Mouse (Mus musculus) embryonic fibroblast, embryonic 13.5 days (primary cell): ENCODE data around the gene Rbm28. TPM values are rescaled to one million over a fixed set of nuclear protein-coding genes. Genes with fewer than 3 reads are reported as not detected.

Source experiments
- H3K27ac ChIP-seq: 2 replicates; pipeline ENCODE4 v1.5.1; 2012; ENCODE audit warnings: low read length, control low read depth, inconsistent platforms; ENCODE audit not compliant: insufficient read depth
- H3K4me1 ChIP-seq: 2 replicates; pipeline ENCODE4 v1.6.1; 2011; ENCODE audit warnings: low read length; ENCODE audit not compliant: control insufficient read depth, insufficient read depth
- H3K4me3 ChIP-seq: 2 replicates; pipeline ENCODE4 v1.5.1; 2011; ENCODE audit warnings: mild to moderate bottlenecking, control low read depth, low read length; ENCODE audit not compliant: insufficient read depth
- CTCF ChIP-seq: IDR thresholded peaks from 2 replicates; pipeline ENCODE4 v1.5.1; 2011; ENCODE audit warnings: mild to moderate bottlenecking, control low read depth, low read length, moderate library complexity, borderline replicate concordance; ENCODE audit not compliant: insufficient read depth
- POLR2A ChIP-seq: IDR thresholded peaks from 2 replicates; pipeline ENCODE4 v1.6.1; 2011; ENCODE audit warnings: low read depth, mild to moderate bottlenecking, control low read depth, low read length, moderate library complexity
- polyA plus RNA-seq: library from polyadenylated mRNA; stranded (reverse); fragments of >200 nt; gene quantifications from 2 replicates; pipeline ENCODE4 v1.2.4, GENCODE M21; 2011; ENCODE audit warnings: low read depth; ENCODE audit not compliant: missing spikeins, insufficient read length

Gene Rbm28
- polyA plus RNA-seq, 1 experiment, result 44.9 TPM

DNA sequence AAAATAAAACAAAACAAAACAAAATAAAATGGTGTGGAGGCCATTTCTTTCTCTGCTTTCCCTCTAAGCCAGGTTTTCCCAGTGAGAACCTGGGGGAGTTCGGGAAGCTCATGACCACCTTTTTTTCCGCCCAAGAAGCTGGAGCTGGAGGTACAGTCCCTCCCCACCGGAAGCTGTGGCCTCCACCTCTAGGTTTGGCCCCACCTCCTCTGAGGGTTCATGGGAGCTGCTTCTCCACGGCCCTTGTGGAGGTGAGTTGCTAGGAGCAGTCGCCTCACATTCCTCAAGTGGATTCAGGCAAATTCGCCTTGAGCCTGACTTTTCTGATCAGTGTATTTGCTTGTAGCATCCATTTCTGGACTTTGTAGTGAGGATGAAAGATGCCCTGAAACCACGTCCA, 49.0 kb downstream of the Rbm28 start:
- Histone ChIP-seq H3K4me1 (no peaks in the 10 kb centered on the region), H3K27ac (no peak overlapping the region), H3K4me3 (no peak overlapping the region)
- no peak for TF ChIP-seq POLR2A
- no peak for TF ChIP-seq CTCF

DNA sequence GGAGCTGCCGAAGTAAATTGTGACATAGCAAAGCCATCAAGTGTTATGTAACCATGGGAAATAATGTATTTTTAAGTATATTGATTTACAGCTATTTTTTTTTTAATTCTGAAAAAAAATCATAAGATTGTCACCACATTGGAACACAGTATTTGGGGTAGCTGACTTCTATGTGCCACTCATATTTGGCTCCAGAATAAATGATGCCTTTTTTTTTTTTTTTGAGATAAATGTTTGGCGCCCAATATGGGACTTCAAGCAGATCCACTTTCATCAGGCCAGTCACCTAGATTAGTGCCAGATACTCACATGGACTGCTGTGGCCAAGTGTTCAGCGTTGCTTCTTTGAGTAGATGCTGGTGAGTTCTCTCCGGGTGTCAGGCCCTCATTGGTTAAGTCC, 53.3 kb downstream of the Rbm28 start:
- Histone ChIP-seq H3K4me1 (no peaks in the 10 kb centered on the region), H3K4me3 (no peak overlapping the region), H3K27ac (no peak overlapping the region)
- TF ChIP-seq CTCF (no peak), POLR2A (no peak)

DNA sequence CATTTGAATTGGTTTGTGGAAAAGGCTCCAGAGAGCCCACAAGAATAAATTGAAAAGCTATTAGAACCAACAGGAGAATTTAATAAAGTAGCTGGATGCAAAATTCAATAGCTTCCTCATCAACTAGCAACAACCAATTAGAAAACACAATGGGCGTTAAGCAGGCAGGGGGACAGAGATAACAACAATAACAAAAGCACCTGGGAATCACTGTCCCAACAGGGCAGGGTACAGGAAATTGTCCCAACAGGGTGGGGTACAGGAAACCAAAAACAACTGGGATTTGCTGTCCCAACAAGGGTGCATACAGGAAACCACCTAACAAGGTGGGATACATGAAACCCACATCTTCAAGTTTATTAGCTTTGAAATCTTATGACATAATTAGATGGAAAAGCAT, 56.4 kb downstream of the Rbm28 start:
- TF ChIP-seq POLR2A (no peak), CTCF (no peak)

DNA sequence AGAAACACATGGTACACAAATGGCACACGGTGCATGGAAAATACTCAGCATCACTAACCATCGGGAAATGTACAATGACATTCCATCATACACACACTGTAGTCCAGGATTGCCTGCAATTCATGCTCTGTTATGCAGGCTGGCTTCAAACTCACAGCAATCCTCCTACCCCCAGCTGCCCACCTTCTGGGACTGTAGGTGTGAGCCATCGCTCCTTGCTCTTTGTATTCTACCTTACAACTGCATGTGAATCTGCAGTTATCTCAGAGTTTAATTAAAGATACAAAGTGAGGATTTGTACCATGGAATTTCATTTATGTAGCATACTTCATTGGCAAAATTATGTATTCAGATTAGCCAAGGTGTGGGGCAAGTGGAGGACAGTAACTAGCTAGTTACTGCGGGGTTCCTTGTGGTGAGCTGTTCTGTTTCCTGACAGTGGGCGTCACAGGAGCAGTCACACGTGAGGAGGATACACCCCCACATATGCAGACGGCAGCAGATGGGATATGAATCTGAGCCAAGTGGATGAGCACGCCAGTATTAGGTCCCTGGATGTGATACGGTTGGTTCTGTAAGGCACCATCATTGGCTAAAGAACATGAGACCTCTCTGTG, 63.5 kb downstream of the Rbm28 start:
- Histone ChIP-seq H3K4me3 (no peak overlapping the region), H3K4me1 (no peaks in the 10 kb centered on the region), H3K27ac (no peak overlapping the region)
- TF ChIP-seq CTCF, result no peak
- no peak for TF ChIP-seq POLR2A

More for the DNA sequence above, 56.4 kb downstream of the Rbm28 start:
- H3K4me3 ChIP-seq, result no peak overlapping the region
- H3K27ac ChIP-seq, result no peak overlapping the region
- no peaks in the 10 kb centered on the region for H3K4me1 ChIP-seq

DNA sequence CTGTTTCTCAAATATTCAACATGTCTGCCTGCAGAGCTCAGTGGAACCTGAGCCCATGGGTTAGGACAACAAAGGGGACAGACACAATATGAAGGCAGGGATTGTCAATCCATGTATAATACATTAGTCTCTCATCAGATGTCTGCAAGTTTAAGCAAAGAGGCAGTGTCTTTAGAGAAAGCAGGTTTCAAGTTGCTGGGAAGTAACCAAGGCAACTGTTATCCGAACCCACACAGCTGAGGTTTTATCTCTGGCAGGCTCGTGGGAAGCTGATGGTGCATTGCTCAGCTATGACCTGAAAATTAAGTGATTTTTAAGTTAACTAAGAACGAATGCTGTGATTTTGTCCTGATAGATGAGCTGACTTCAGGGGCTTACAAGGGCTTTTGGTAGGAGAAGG, 64.4 kb downstream of the Rbm28 start:
- no peak overlapping the region for H3K27ac ChIP-seq
- no peak overlapping the region for H3K4me3 ChIP-seq
- no peaks in the 10 kb centered on the region for H3K4me1 ChIP-seq
- no peak for TF ChIP-seq CTCF
- no peak for TF ChIP-seq POLR2A

DNA sequence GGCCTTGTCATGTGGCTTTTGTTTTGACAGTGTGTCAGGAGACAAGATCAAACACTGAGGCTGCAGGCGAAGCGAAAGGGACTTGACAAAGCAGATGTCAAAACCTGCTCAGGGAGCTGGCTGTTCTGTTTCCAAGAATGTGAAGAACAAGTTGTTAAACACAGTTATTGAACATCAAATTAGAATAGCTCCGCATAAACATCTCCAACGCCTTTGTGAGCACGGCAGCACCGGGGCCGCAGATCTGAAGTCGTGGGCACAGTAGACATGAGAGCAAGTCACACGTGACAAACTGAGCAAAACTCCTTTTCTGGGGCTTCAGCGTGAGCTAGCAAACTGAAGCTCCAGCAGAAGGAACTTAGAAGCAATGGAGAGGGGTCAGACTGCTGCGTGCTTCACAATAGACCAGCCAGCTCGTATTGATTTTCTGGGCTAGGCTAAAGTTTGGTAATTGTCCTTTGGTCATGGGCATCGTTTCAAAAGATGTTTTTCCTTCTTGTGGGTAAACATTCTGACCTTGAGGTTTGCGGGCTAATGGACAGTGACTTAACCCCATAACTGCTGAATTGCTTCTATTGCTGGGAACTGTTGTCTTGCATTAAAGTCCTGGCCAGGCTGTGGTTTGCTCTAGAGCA, 65.2 kb downstream of the Rbm28 start:
- no peak for TF ChIP-seq POLR2A
- no peak for TF ChIP-seq CTCF
- Histone ChIP-seq H3K4me3 (no peak overlapping the region), H3K4me1 (no peaks in the 10 kb centered on the region), H3K27ac (no peak overlapping the region)

DNA sequence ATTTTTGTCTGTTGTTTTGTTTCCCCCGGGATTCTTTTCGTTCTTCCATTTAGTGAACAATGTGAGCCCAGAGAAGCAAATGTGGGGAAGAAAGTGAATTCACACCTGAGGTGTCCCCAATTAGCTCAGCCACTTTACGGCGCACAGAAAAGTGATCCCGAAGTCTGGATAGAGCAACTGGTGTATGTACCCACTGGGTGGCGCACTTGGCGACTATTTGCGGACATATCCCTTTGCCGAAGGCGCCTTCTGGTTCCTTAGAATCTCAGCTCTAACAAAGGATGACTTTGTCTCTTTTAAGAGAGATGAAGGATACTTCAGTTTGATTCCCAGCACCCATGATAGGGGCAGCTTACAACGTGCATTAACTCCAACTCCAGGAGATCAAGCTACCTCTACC, 71.9 kb downstream of the Rbm28 start:
- TF ChIP-seq CTCF, result no peak
- TF ChIP-seq POLR2A, result no peak
- Histone ChIP-seq H3K27ac (no peak overlapping the region), H3K4me3 (no peak overlapping the region), H3K4me1 (0 out of 2 replicates have a peak, but pooled peaks cover 3% of the 10 kb centered on the region)

DNA sequence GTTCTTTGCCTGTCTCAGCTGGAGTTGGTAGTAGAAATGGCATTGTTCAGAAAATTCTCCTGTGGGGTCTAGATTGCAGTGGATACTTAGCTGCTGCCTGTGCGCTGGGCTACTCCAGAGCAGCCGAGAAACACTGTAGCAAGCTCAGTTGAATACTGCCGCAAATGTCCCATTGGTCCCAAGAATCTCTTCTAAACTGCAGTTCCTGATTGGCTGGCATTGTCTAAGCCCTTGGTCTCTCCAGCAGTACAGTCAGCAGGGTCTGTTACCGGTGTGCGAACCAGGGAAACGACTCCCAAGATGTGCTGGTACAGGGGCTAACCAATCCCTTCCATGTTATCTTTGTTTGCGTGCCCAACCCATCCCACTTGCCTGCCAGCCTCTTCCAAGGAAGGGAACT, 72.6 kb downstream of the Rbm28 start:
- Histone ChIP-seq H3K4me3 (no peak overlapping the region), H3K27ac (no peak overlapping the region), H3K4me1 (0 out of 2 replicates have a peak, but pooled peaks cover 3% of the 10 kb centered on the region)
- TF ChIP-seq POLR2A (no peak), CTCF (no peak)

DNA sequence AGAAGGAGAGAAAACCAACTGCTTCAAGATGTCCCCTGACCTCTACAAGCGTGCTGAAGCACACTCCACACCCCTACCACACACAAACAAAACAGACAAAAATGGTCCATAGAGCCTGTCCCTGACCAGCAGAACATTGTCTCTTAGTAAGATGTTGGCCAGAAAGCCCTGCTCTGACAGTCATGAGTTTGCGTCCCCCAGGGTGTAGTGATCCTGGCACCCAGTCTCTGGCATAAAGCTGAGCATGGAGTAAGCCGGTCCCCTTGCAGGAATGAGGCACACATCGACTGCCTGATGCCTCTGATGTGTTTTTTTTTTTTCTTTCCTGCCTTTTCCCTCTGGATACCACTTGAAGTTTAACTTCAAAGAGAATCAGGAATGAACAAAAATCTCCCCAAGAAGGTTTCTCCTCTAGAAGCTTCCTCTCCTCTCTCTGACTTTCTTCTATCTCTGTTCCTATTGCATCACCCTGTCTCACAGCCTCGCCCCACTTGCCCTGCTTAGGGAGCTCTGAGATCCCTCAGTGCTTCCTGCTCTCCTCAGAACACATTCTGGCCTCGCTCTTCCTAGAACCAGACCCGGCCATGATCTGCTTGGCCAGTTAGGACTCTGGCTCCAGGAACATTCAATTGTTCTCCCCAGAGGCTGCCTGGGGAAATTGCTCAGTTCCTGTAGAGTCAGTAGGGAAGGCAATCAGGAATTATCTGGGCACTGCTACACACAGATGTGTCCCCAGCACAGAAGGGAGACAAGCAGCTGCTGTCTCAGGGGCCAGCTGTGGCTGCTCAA, 76.7 kb downstream of the Rbm28 start:
- H3K4me1 ChIP-seq, result 0 out of 2 replicates have a peak, but pooled peaks cover 3% of the 10 kb centered on the region
- peak overlapping the region; percentile 49; the same call in 1 of the 2 replicates for H3K27ac ChIP-seq
- no peak for TF ChIP-seq POLR2A
- no peak for TF ChIP-seq CTCF
- no peak overlapping the region for H3K4me3 ChIP-seq

DNA sequence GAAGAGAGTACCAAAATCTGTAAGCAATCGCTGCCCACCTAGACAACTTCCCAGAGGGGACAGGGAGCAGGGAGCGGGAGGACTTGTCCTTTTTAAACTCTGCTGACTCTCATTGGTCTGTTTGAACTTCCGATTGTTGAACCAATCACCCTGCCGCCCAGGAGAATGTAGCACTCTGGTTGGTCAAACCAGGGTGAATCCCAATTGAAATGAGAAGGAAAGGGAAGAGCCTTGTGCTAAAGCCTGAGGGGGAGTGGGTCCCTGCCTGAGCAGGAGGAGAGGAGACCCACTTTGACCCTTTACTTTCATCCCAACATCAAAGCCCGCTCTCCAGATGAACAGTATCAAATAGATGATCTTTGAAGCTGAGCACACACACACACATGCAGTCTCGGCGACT, 80.4 kb downstream of the Rbm28 start:
- TF ChIP-seq POLR2A (no peak), CTCF (no peak)
- H3K27ac ChIP-seq, result no peak overlapping the region
- no peak overlapping the region for H3K4me3 ChIP-seq
- H3K4me1 ChIP-seq, result 0 out of 2 replicates have a peak, but pooled peaks cover 3% of the 10 kb centered on the region

DNA sequence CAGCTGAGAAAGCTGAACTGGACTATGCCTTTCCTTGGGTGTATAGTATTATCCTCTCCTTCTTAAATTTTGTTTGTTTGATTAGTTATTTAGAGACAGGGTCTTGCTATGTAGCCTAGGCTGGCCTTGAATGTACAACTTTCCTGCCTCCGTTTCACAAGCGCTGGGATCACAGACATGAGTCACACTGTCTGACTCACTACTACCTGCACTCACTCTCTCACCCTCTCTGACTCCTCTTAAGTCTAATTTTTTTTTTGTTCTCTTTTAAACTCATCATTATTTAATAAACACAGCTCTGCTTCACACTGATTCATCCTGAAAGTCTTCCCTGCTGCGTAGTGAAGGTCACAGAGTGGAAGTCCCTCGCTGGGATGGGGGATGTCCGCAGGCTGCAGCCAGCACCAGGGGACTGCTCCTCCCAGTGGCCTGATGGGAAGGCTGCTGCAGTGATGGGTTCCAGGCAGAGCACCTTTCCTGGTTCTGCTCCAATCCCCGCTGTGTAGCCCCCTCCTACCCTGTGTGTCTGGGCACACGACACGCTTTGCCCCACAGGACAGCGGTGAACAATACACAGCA, 81.9 kb downstream of the Rbm28 start:
- no peak overlapping the region for H3K27ac ChIP-seq
- TF ChIP-seq CTCF, result peak; percentile 23; the same call in 1 of the 2 replicates
- TF ChIP-seq POLR2A, result no peak
- H3K4me3 ChIP-seq, result no peak overlapping the region
- no peaks in the 10 kb centered on the region for H3K4me1 ChIP-seq
